Mouse (Mus musculus) liver, embryonic 14.5 days (tissue): ENCODE results near the gene Samd4.

Source experiments
- CTCF ChIP-seq: IDR thresholded peaks from 2 replicates; pipeline ENCODE4 v1.5.1; 2016; ENCODE audit warnings: antibody characterized with exemption, low read depth, control low read depth
- EP300 ChIP-seq: IDR thresholded peaks from 2 replicates; pipeline ENCODE4 v1.6.1; 2016; ENCODE audit warnings: antibody characterized with exemption, low read depth

- TF ChIP-seq EP300 (no peak), CTCF (no peak)
These were observed 32.9 kb upstream of the Samd4 start for GRCm38 (mm10) chr14:46849769-46850168.
